Mouse (Mus musculus): ENCODE data around the gene Arl6. TPM values are rescaled to one million over a fixed set of nuclear protein-coding genes. Genes with fewer than 3 reads are reported as not detected.

Gene Arl6
- polyA plus RNA-seq, 1 experiment from 2014 or later = 68.3 TPM

DNA sequence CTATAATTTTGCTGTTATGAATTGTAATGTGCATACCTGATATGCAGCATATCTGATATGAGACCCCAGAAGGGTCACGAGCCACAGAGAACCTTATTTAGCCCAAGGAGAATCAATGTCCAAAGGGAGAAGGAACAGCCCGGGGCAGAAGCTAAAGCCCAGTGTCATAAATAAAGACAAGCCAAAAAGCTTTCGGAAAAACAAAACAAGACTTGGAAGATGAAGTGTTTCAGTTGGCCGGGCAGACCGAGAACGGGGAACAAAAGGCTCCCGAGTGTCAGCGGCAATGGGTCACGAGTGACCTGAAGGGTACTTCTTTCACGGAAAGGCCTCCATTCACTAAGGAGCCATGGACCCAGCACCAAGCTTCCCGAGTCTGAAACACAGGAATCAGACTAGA lies 65.2 kb downstream of the Arl6 start:
- Histone ChIP-seq H3K36me3 (ENCODE audit: control insufficient read depth, insufficient read depth, low read length) (no peaks in the 10 kb centered on the region), H3K27ac (ENCODE audit: low read depth, low read length) (no peak overlapping the region), H3K9ac (ENCODE audit: low read depth, low read length) (no peak overlapping the region), H3K4me1 (ENCODE audit: control insufficient read depth, insufficient read depth, low read depth, low read length) (no peaks in the 10 kb centered on the region), H3K4me2 (ENCODE audit: low read length) (no peak overlapping the region), H3K4me3 (ENCODE audit: low read length) (no peak overlapping the region), H3K27me3 (replicated peaks; ENCODE audit: control insufficient read depth, insufficient read depth, low read length) (no peaks in the 10 kb centered on the region), H3K9me3 (ENCODE audit: control insufficient read depth, low read length) (no peaks in the 10 kb centered on the region)
- ATAC-seq = no peak
- WGBS = 63% methylated on average over 11 of the region's 11 CpGs

- Histone ChIP-seq H3K4me2 (ENCODE audit: low read length) (no peak overlapping the region), H3K9ac (ENCODE audit: low read depth, low read length) (no peak overlapping the region), H3K4me1 (ENCODE audit: control insufficient read depth, insufficient read depth, low read depth, low read length) (no peaks in the 10 kb centered on the region), H3K9me3 (ENCODE audit: control insufficient read depth, low read length) (no peaks in the 10 kb centered on the region), H3K27ac (ENCODE audit: low read depth, low read length) (no peak overlapping the region), H3K36me3 (ENCODE audit: control insufficient read depth, insufficient read depth, low read length) (no peaks in the 10 kb centered on the region), H3K27me3 (replicated peaks; ENCODE audit: control insufficient read depth, insufficient read depth, low read length) (no peaks in the 10 kb centered on the region), H3K4me3 (ENCODE audit: low read length) (no peak overlapping the region)
- no peak for ATAC-seq
- WGBS = 77% methylated on average over 3 of the region's 3 CpGs
Measured at GRCm38 (mm10) chr16:59572685-59573084, 66.5 kb downstream of the Arl6 start.

- no peaks in the 10 kb centered on the region for H3K27me3 ChIP-seq (replicated peaks; ENCODE audit: control insufficient read depth, insufficient read depth, low read length)
- no peaks in the 10 kb centered on the region for H3K36me3 ChIP-seq (ENCODE audit: control insufficient read depth, insufficient read depth, low read length)
- 95% methylated on average over 8 of the region's 8 CpGs for WGBS
- no peaks in the 10 kb centered on the region for H3K9me3 ChIP-seq (ENCODE audit: control insufficient read depth, low read length)
- ATAC-seq = no peak
- no peaks in the 10 kb centered on the region for H3K4me1 ChIP-seq (ENCODE audit: control insufficient read depth, insufficient read depth, low read depth, low read length)
- no peak overlapping the region for H3K27ac ChIP-seq (ENCODE audit: low read depth, low read length)
- no peak overlapping the region for H3K4me2 ChIP-seq (ENCODE audit: low read length)
- H3K4me3 ChIP-seq (ENCODE audit: low read length) = no peak overlapping the region
- H3K9ac ChIP-seq (ENCODE audit: low read depth, low read length) = no peak overlapping the region
Measured at GRCm38 (mm10) chr16:59570807-59571206, 68.4 kb downstream of the Arl6 start.

- H3K9ac ChIP-seq (ENCODE audit: low read depth, low read length) = no peak overlapping the region
- ATAC-seq = no peak
Measured at GRCm38 (mm10) chr16:59569837-59570236, 69.4 kb downstream of the Arl6 start.

GRCm38 (mm10) chr16:59567721-59568381 lies 71.3 kb downstream of the Arl6 start:
- Histone ChIP-seq H3K4me2 (ENCODE audit: low read length) (no peak overlapping the region), H3K4me3 (ENCODE audit: low read length) (no peak overlapping the region), H3K27ac (ENCODE audit: low read depth, low read length) (no peak overlapping the region), H3K36me3 (ENCODE audit: control insufficient read depth, insufficient read depth, low read length) (no peaks in the 10 kb centered on the region), H3K9ac (ENCODE audit: low read depth, low read length) (no peak overlapping the region), H3K27me3 (replicated peaks; ENCODE audit: control insufficient read depth, insufficient read depth, low read length) (no peaks in the 10 kb centered on the region), H3K9me3 (ENCODE audit: control insufficient read depth, low read length) (no peaks in the 10 kb centered on the region), H3K4me1 (ENCODE audit: control insufficient read depth, insufficient read depth, low read depth, low read length) (no peaks in the 10 kb centered on the region)
- ATAC-seq = no peak
- WGBS = 63% methylated on average over 10 of the region's 10 CpGs

More at GRCm38 (mm10) chr16:59569837-59570236, 69.4 kb downstream of the Arl6 start:
- Histone ChIP-seq H3K4me1 (ENCODE audit: control insufficient read depth, insufficient read depth, low read depth, low read length) (no peaks in the 10 kb centered on the region), H3K4me3 (ENCODE audit: low read length) (no peak overlapping the region), H3K27ac (ENCODE audit: low read depth, low read length) (no peak overlapping the region), H3K36me3 (ENCODE audit: control insufficient read depth, insufficient read depth, low read length) (no peaks in the 10 kb centered on the region), H3K4me2 (ENCODE audit: low read length) (no peak overlapping the region), H3K27me3 (replicated peaks; ENCODE audit: control insufficient read depth, insufficient read depth, low read length) (no peaks in the 10 kb centered on the region), H3K9me3 (ENCODE audit: control insufficient read depth, low read length) (no peaks in the 10 kb centered on the region)
- 69% methylated on average over 8 of the region's 8 CpGs for WGBS

- 87% methylated on average over 4 of the region's 4 CpGs for WGBS
- Histone ChIP-seq H3K27ac (ENCODE audit: low read depth, low read length) (no peak overlapping the region), H3K36me3 (ENCODE audit: control insufficient read depth, insufficient read depth, low read length) (no peaks in the 10 kb centered on the region), H3K9me3 (ENCODE audit: control insufficient read depth, low read length) (no peaks in the 10 kb centered on the region), H3K4me3 (ENCODE audit: low read length) (no peak overlapping the region), H3K27me3 (replicated peaks; ENCODE audit: control insufficient read depth, insufficient read depth, low read length) (no peaks in the 10 kb centered on the region), H3K4me2 (ENCODE audit: low read length) (no peak overlapping the region), H3K9ac (ENCODE audit: low read depth, low read length) (no peak overlapping the region), H3K4me1 (ENCODE audit: control insufficient read depth, insufficient read depth, low read depth, low read length) (no peaks in the 10 kb centered on the region)
- no peak for ATAC-seq
Measured at GRCm38 (mm10) chr16:59566437-59566836, 72.8 kb downstream of the Arl6 start.

GRCm38 (mm10) chr16:59565631-59566030 lies 73.6 kb downstream of the Arl6 start:
- no peak overlapping the region for H3K9ac ChIP-seq (ENCODE audit: low read depth, low read length)
- no peaks in the 10 kb centered on the region for H3K9me3 ChIP-seq (ENCODE audit: control insufficient read depth, low read length)
- H3K4me2 ChIP-seq (ENCODE audit: low read length) = no peak overlapping the region
- H3K27ac ChIP-seq (ENCODE audit: low read depth, low read length) = no peak overlapping the region
- H3K4me3 ChIP-seq (ENCODE audit: low read length) = no peak overlapping the region
- WGBS = 65% methylated on average over 2 of the region's 2 CpGs
- no peaks in the 10 kb centered on the region for H3K27me3 ChIP-seq (replicated peaks; ENCODE audit: control insufficient read depth, insufficient read depth, low read length)
- no peak for ATAC-seq
- H3K36me3 ChIP-seq (ENCODE audit: control insufficient read depth, insufficient read depth, low read length) = no peaks in the 10 kb centered on the region
- no peaks in the 10 kb centered on the region for H3K4me1 ChIP-seq (ENCODE audit: control insufficient read depth, insufficient read depth, low read depth, low read length)

DNA sequence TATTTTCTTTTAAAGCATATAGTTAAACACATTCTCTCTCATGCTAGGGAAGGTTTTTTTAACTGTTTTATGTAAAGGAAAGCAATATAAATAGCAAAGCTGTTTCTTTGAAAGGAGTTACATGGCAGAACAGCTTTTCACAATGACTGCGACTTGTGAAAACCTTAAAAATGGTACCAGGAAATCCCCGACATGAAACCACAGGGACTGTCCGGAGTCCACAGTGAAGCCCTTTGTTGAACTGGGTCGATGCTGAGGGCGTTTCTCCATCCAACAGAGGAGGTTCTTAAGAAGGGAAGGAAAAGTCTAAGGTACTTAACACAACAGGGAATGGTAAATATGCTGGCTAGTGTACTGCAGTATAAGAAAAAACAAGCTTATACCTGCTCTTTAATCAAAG lies 75.2 kb downstream of the Arl6 start:
- Histone ChIP-seq H3K4me2 (ENCODE audit: low read length) (no peak overlapping the region), H3K9me3 (ENCODE audit: control insufficient read depth, low read length) (no peaks in the 10 kb centered on the region), H3K27me3 (replicated peaks; ENCODE audit: control insufficient read depth, insufficient read depth, low read length) (no peaks in the 10 kb centered on the region), H3K4me3 (ENCODE audit: low read length) (no peak overlapping the region), H3K4me1 (ENCODE audit: control insufficient read depth, insufficient read depth, low read depth, low read length) (no peaks in the 10 kb centered on the region), H3K27ac (ENCODE audit: low read depth, low read length) (no peak overlapping the region), H3K9ac (ENCODE audit: low read depth, low read length) (no peak overlapping the region), H3K36me3 (ENCODE audit: control insufficient read depth, insufficient read depth, low read length) (no peaks in the 10 kb centered on the region)
- WGBS = 84% methylated on average over 5 of the region's 5 CpGs
- ATAC-seq = no peak
